Mouse (Mus musculus) lung, postnatal 0 days (tissue): ENCODE measurements around the gene Cenpa.

Experiments
- CTCF ChIP-seq: IDR thresholded peaks from 2 replicates; pipeline ENCODE4 v1.5.1; 2016; ENCODE audit warnings: antibody characterized with exemption, mild to moderate bottlenecking
- EP300 ChIP-seq: IDR thresholded peaks from 2 replicates; pipeline ENCODE4 v1.6.1; 2016; ENCODE audit warnings: antibody characterized with exemption, mild to moderate bottlenecking, control low read depth

- no peak for TF ChIP-seq EP300
- TF ChIP-seq CTCF = no peak
Measured at GRCm38 (mm10) chr5:30670091-30670490, 3.5 kb downstream of the Cenpa start.
